Mouse (Mus musculus): ENCODE results near the gene Hist1h4m. TPM values are rescaled to one million over a fixed set of nuclear protein-coding genes. Genes with fewer than 3 reads are reported as not detected.
"Not testable (repeated sequence)": the region's sequence is repeated elsewhere in the genome, so short reads cannot be mapped to it uniquely, and the experiment has no call there.

Gene Hist1h4m
- polyA plus RNA-seq, 1 experiment from 2014 or later = not detected

DNA sequence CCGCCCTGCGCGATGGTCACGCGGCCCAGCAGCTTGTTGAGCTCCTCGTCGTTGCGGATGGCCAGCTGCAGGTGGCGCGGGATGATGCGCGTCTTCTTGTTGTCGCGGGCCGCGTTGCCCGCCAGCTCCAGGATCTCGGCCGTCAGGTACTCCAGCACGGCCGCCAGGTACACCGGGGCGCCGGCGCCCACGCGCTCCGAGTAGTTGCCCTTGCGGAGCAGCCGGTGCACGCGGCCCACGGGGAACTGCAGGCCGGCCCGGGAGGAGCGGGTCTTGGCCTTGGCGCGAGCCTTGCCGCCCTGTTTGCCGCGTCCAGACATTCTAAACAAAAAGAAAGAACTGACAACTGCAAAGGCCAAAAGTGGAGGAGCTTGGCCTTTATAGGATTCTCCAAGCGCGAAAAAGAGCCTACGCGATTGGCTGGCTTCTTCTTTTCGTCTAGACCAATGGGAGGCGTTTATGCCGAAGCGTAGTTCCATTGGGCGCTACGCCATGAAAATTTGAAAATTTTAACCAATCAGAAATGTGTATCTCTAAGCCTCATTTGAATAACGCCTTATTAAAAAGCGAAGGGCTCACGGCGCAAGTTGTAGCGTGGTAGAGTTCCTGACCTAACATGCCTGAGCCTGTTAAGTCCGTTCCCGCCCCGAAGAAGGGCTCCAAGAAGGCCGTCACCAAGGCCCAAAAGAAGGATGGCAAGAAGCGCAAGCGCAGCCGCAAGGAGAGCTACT is 24.5 kb upstream of the Hist1h4m start, which contains the start of the genes Hist1h2an and Hist1h2bp:
Gene Hist1h2an, minus strand, starts transcription at position 320 of the 731 bp plus-strand sequence.
Gene Hist1h2bp, plus strand, starts transcription at position 563 of the 731 bp plus-strand sequence.
- 1% methylated on average over 41 of the region's 63 CpGs for WGBS
- peak; percentile 97 for ATAC-seq (ENCODE audit: low FRiP score)
- H3K4me3 ChIP-seq = peak within 1 kb of the TSS; percentile 37

GRCm38 (mm10) chr13:21787760-21788593 is 23.6 kb upstream of the Hist1h4m start:
- Histone ChIP-seq H3K4me1 (replicated peaks) (peaks cover 28% of the 10 kb centered on the region), H3K9me3 (no peaks in the 10 kb centered on the region), H3K9ac (peak overlapping the region; percentile 10), H3K36me3 (no peaks in the 10 kb centered on the region), H3K27ac (peak overlapping the region; percentile 45; the same call in 1 of the 2 replicates), H3K4me2 (peak overlapping the region; percentile 60), H3K27me3 (0 out of 2 replicates have a peak, but pooled peaks cover 6% of the 10 kb centered on the region), H3K4me3 (peak overlapping the region; percentile 37)
- peak; percentile 50 for ATAC-seq (ENCODE audit: low FRiP score)
- 11% methylated on average over 14 of the region's 21 CpGs for WGBS

More for the DNA sequence above, 24.5 kb upstream of the Hist1h4m start, which contains the start of the genes Hist1h2an and Hist1h2bp:
- peak within 1 kb of the TSS; percentile 64 for H3K9ac ChIP-seq
- not testable (repeated sequence) for H3K27me3 ChIP-seq, H3K36me3 ChIP-seq, H3K9me3 ChIP-seq
- H3K4me1 ChIP-seq (replicated peaks) = peaks cover 36% of the 10 kb centered on the region
- H3K27ac ChIP-seq = peak within 1 kb of the TSS; percentile 79
- peak within 1 kb of the TSS; percentile 60 for H3K4me2 ChIP-seq

GRCm38 (mm10) chr13:21789925-21790324 is 21.6 kb upstream of the Hist1h4m start:
- Histone ChIP-seq H3K4me2 (no peak overlapping the region), H3K4me3 (no peak overlapping the region), H3K4me1 (replicated peaks) (peaks cover 20% of the 10 kb centered on the region), H3K9ac (no peak overlapping the region), H3K27me3 (0 out of 2 replicates have a peak, but pooled peaks cover 6% of the 10 kb centered on the region), H3K9me3 (no peaks in the 10 kb centered on the region), H3K36me3 (no peaks in the 10 kb centered on the region), H3K27ac (no peak overlapping the region)
- 65% methylated on average over 6 of the region's 6 CpGs for WGBS
- no peak for ATAC-seq (ENCODE audit: low FRiP score)

DNA sequence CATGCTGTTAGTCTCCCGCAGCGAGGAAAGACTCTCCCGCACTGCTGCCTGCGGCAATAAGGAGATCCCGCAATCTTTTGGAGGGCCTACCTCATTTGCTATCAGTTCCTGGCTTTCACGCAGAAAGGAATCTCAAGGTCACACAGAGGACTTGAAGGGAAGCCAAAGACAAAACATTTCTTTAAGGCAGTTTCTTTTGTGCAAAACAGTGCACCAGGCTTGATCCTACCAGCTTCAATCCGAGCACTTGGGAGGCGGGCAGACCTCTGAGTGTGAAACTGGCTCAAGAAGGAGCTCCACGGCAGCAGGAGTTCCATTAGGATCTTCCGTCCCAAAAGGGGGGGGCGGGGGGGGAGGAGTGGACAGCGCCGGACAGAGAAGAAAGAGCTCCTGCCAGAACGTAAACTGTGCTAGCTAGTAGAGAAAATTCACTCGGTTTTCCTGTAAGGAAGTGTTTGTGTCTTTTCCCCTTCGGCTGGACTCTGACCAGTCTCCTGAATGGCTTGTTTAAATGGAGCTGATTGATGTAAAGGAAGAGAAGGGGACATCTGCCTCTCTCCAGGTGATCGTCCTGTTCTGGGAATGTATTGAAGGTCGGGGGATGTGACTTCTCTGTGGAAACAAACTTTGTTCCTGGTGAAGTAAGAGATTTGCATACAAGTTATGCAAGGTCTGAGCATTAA is 20.8 kb upstream of the Hist1h4m start:
- Histone ChIP-seq H3K27me3 (0 out of 2 replicates have a peak, but pooled peaks cover 6% of the 10 kb centered on the region), H3K36me3 (no peaks in the 10 kb centered on the region), H3K27ac (no peak overlapping the region), H3K9ac (0 out of 2 replicates have a peak overlapping the region, but pooled peaks have one; percentile 19), H3K4me3 (peak overlapping the region; percentile 0; the same call in 1 of the 2 replicates), H3K4me2 (peak overlapping the region; percentile 31), H3K9me3 (no peaks in the 10 kb centered on the region), H3K4me1 (replicated peaks) (peaks cover 19% of the 10 kb centered on the region)
- ATAC-seq (ENCODE audit: low FRiP score) = no peak
- 8% methylated on average over 17 of the region's 18 CpGs for WGBS

DNA sequence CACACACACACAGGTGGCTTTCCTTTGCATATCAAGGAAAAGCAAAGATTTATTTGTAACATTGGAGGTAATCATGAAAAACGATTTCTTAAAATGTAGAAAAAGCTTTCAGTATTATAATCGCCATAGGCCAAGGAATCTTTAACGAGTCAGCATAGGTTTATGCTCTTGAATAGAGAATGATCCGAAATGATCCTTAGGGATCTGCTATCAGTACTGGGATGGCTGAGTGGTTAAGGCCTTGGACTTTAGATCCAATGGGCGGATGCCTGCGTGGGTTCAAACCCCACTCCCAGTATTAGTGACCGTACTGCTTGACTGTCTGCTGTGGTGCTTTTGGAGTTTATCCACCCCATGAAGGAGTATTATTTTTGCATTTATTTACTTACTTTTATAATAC is 16.0 kb upstream of the Hist1h4m start:
- Histone ChIP-seq H3K4me1 (replicated peaks) (peaks cover 5% of the 10 kb centered on the region), H3K27ac (no peak overlapping the region), H3K4me2 (no peak overlapping the region), H3K9ac (no peak overlapping the region), H3K27me3 (no peaks in the 10 kb centered on the region), H3K36me3 (no peaks in the 10 kb centered on the region), H3K9me3 (no peaks in the 10 kb centered on the region), H3K4me3 (no peak overlapping the region)
- WGBS = 95% methylated on average over 7 of the region's 7 CpGs
- no peak for ATAC-seq (ENCODE audit: low FRiP score)

GRCm38 (mm10) chr13:21797163-21797562 is 14.4 kb upstream of the Hist1h4m start:
- H3K36me3 ChIP-seq = not testable (repeated sequence)

GRCm38 (mm10) chr13:21803058-21803457 is 8.5 kb upstream of the Hist1h4m start:
- not testable (repeated sequence) for H3K9me3 ChIP-seq; H3K9ac ChIP-seq; H3K27me3 ChIP-seq; H3K4me1 ChIP-seq (replicated peaks); H3K27ac ChIP-seq; ATAC-seq (ENCODE audit: low FRiP score); H3K4me3 ChIP-seq; H3K36me3 ChIP-seq; H3K4me2 ChIP-seq
- no CpG with 5 or more reads among the region's 4 CpGs for WGBS

More at GRCm38 (mm10) chr13:21797163-21797562, 14.4 kb upstream of the Hist1h4m start:
- H3K9me3 ChIP-seq; H3K4me1 ChIP-seq (replicated peaks); H3K27ac ChIP-seq; ATAC-seq (ENCODE audit: low FRiP score); H3K9ac ChIP-seq; H3K4me2 ChIP-seq; H3K27me3 ChIP-seq; H3K4me3 ChIP-seq: not testable (repeated sequence)

GRCm38 (mm10) chr13:21810073-21810472 is 1.5 kb upstream of the Hist1h4m start, which contains the start of the genes Hist1h2bq and Hist1h2ao:
Gene Hist1h2bq, minus strand, starts transcription at chr13:21810197.
Gene Hist1h2ao, plus strand, starts transcription at chr13:21810465.
- not testable (repeated sequence) for H3K4me2 ChIP-seq; H3K9ac ChIP-seq; H3K36me3 ChIP-seq; H3K9me3 ChIP-seq; H3K4me3 ChIP-seq; H3K4me1 ChIP-seq (replicated peaks); H3K27ac ChIP-seq; H3K27me3 ChIP-seq
- WGBS = no CpG with 5 or more reads among the region's 23 CpGs
- peak; percentile 98 for ATAC-seq (ENCODE audit: low FRiP score)

DNA sequence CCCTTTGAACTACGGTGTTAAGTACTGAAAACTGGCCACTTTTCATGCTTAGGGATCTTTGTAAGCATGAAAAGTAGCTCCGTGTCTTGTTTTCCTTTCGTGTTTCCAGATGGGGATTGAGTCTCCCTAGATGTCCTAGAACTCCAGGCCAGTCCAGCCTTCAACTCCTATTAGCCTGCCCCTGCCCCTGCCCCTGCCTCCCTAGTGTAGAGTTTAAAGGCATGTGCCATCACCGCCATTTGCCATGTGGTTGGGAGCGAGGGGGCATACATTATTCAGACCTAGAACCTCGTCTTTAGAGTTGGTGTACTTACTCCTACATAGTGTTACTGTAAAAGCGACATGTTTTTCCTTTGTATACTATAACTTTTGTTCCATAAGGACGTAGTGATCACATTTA is 472 bp upstream of the Hist1h4m start:
- not testable (repeated sequence) for H3K4me2 ChIP-seq; H3K4me3 ChIP-seq; H3K27ac ChIP-seq; H3K27me3 ChIP-seq; H3K9ac ChIP-seq; H3K4me1 ChIP-seq (replicated peaks); H3K9me3 ChIP-seq; H3K36me3 ChIP-seq
- no CpG with 5 or more reads among the region's 8 CpGs for WGBS
- ATAC-seq (ENCODE audit: low FRiP score) = peak; percentile 11; the same call in 1 of the 2 replicates

- ATAC-seq (ENCODE audit: low FRiP score) = peak; percentile 27
- 0% methylated on average over 14 of the region's 14 CpGs for WGBS
Observed at GRCm38 (mm10) chr13:21812092-21812491, 546 bp downstream of the Hist1h4m start.

DNA sequence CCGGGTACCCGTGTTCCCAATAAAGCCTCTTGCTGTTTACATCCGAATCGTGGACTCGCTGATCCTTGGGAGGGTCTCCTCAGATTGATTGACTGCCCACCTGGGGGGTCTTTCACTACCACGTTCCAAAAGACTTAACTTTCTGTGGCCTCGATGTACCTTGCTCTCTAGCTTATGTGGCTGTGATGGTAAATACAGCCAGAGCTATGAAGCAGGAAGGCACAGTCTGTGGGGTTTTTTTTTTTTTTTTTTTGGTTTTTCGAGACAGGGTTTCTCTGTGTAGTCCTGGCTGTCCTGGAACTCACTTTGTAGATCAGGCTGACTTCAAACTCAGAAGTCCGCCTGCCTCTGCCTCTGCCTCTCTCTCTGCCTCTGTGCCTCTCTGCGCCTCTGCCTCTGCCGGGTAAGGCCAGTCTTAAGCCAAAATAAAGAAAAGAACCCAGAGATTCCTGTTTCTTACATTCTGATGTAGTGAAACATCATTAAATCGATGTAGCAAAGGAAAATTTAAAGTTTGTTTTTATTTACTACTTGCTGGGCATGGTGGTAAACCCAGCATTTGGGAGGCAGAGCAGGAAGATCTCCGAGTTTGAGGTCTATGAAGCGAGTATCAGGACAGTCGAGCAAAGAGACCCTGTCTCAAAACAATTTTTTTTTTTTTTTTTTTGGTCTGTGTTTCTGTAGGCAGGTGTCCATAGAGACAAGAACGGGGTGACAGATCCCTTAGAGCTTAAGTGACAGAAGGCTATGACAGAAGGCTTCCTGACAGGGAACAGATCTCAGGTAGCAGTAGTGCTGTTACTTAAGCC is 8.7 kb downstream of the Hist1h4m start:
- H3K9me3 ChIP-seq; ATAC-seq (ENCODE audit: low FRiP score); H3K36me3 ChIP-seq; H3K4me1 ChIP-seq (replicated peaks); H3K27ac ChIP-seq; H3K4me2 ChIP-seq; H3K9ac ChIP-seq; H3K4me3 ChIP-seq; H3K27me3 ChIP-seq: not testable (repeated sequence)
- WGBS = 69% methylated on average over 7 of the region's 16 CpGs

More at GRCm38 (mm10) chr13:21812092-21812491, 546 bp downstream of the Hist1h4m start:
- not testable (repeated sequence) for H3K4me1 ChIP-seq (replicated peaks); H3K9ac ChIP-seq; H3K27me3 ChIP-seq; H3K36me3 ChIP-seq; H3K9me3 ChIP-seq; H3K27ac ChIP-seq
- Histone ChIP-seq H3K4me3 (peak overlapping the region; percentile 21), H3K4me2 (peak overlapping the region; percentile 50)
